Mouse (Mus musculus): ENCODE measurements around the gene Hspa4. TPM values are rescaled to one million over a fixed set of nuclear protein-coding genes. Genes with fewer than 3 reads are reported as not detected.

Gene Hspa4
- polyA plus RNA-seq, 1 experiment from 2014 or later: 71.9 TPM

DNA sequence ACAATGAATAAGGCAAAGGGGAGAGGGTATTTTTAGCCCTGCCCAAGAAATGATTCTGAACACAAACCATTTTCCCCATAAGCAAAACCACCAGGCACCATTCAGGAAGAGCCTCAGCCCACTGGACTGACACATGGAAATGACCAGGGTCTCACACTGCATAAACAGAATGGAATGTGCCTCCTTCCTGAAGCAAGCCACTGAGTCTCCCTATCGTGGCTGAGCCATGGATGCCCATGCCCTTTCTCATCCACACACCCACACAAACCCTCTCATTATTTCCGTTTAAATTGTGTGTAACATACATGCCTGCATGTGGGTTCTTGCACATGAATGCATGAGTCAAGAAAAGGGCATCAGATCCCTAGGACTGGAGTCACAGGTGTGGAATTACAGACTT, 54.7 kb downstream of the Hspa4 start:
- Histone ChIP-seq H3K36me3 (no peaks in the 10 kb centered on the region), H3K9me3 (replicated peaks) (no peaks in the 10 kb centered on the region), H3K4me1 (no peaks in the 10 kb centered on the region), H3K4me3 (replicated peaks) (no peak overlapping the region), H3K27ac (replicated peaks) (no peak overlapping the region), H3K4me2 (replicated peaks) (no peak overlapping the region), H3K9ac (no peak overlapping the region), H3K27me3 (no peaks in the 10 kb centered on the region)
- no peak for ATAC-seq (ENCODE audit: insufficient number of reproducible peaks, low FRiP score, low TSS enrichment, low read depth)
- 55% methylated on average over 2 of the region's 2 CpGs for WGBS

DNA sequence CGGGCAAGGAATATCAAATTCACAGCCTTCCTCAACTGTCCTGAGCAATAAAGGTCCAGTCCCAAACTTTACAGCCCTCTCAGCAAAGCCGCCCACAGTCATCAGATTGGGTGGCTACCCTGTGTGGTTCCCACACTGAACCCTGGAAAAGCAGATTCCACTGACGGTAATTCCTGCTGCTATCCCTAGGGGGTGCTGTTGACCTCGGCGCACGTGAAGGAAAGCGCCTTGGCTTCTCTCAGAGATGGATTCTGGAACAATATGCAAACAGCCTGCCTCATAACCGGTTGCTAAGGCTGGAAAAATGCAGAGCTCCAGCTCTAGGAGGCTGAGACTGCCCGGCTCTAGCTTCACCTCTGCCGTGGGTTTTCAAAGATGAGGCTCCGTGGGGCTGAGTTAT, 57.1 kb downstream of the Hspa4 start:
- Histone ChIP-seq H3K4me1 (no peaks in the 10 kb centered on the region), H3K36me3 (no peaks in the 10 kb centered on the region), H3K4me2 (replicated peaks) (no peak overlapping the region), H3K27me3 (no peaks in the 10 kb centered on the region), H3K9ac (no peak overlapping the region), H3K4me3 (replicated peaks) (no peak overlapping the region), H3K27ac (replicated peaks) (no peak overlapping the region), H3K9me3 (replicated peaks) (no peaks in the 10 kb centered on the region)
- no peak for ATAC-seq (ENCODE audit: insufficient number of reproducible peaks, low FRiP score, low TSS enrichment, low read depth)
- WGBS: 42% methylated on average over 11 of the region's 11 CpGs

DNA sequence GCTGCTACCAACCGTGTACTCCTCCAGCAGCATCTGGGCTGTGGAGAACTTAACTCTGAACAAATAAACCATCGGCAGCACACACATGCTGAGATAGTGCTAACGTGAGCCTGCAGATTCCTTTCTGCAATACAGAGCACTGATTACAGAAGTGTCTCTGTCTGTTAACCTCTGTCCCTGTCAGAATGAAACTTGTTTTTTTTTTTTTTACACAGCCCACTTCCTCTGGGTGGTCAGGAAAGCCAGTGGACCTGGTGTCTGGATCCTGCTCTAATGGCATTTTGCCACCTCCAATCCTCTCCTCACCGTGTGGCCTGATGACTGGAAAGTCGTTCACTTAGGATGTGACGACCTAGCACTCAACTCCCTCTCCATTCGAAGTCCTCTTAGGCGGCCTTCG, 66.7 kb downstream of the Hspa4 start:
- ATAC-seq (ENCODE audit: insufficient number of reproducible peaks, low FRiP score, low TSS enrichment, low read depth): no peak
- Histone ChIP-seq H3K27me3 (no peaks in the 10 kb centered on the region), H3K4me3 (replicated peaks) (no peak overlapping the region), H3K9ac (no peak overlapping the region), H3K4me1 (no peaks in the 10 kb centered on the region), H3K4me2 (replicated peaks) (no peak overlapping the region), H3K9me3 (replicated peaks) (no peaks in the 10 kb centered on the region), H3K27ac (replicated peaks) (no peak overlapping the region), H3K36me3 (no peaks in the 10 kb centered on the region)
- 77% methylated on average over 9 of the region's 9 CpGs for WGBS

DNA sequence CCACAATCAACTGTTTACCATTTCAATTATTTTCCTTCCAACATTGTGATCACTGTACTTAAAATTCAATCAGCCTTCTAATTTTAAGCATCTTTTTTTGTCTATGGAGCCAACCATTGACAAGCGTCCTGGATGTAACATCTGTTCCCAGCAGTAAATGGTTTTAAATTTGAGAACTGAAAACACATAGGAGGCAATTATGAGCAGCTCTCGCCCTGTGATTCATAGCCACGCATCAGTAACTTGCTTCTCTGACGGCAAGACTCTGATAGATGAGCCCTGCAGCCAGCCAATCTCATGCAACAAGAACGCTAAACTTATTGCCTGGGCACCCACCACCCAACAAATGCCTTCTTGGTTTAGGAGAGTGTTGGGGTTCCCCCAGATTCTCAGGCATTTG, 68.4 kb downstream of the Hspa4 start:
- no peaks in the 10 kb centered on the region for H3K36me3 ChIP-seq
- H3K4me2 ChIP-seq (replicated peaks): no peak overlapping the region
- H3K9ac ChIP-seq: no peak overlapping the region
- no peak for ATAC-seq (ENCODE audit: insufficient number of reproducible peaks, low FRiP score, low TSS enrichment, low read depth)
- WGBS: 64% methylated on average over 5 of the region's 5 CpGs
- no peak overlapping the region for H3K4me3 ChIP-seq (replicated peaks)
- H3K27ac ChIP-seq (replicated peaks): no peak overlapping the region
- no peaks in the 10 kb centered on the region for H3K27me3 ChIP-seq
- H3K9me3 ChIP-seq (replicated peaks): no peaks in the 10 kb centered on the region
- no peaks in the 10 kb centered on the region for H3K4me1 ChIP-seq

DNA sequence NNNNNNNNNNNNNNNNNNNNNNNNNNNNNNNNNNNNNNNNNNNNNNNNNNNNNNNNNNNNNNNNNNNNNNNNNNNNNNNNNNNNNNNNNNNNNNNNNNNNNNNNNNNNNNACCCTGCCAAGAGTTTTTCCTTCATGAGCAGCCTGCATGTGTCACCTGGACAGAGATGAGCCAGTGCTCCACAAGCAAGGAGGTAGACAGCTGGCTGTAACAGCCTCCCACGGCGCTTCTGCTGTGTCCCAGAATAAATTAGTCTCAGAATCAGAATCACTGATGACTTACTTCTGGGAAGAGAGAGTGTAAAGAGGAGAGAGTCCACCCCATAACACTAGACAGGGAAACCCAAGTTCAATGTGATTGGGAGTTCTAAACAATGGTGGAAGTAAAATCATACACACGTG, 71.2 kb downstream of the Hspa4 start:
- ATAC-seq (ENCODE audit: insufficient number of reproducible peaks, low FRiP score, low TSS enrichment, low read depth): no peak
- Histone ChIP-seq H3K4me1 (no peaks in the 10 kb centered on the region), H3K4me3 (replicated peaks) (no peak overlapping the region), H3K4me2 (replicated peaks) (no peak overlapping the region), H3K9me3 (replicated peaks) (no peaks in the 10 kb centered on the region), H3K36me3 (no peaks in the 10 kb centered on the region), H3K9ac (no peak overlapping the region), H3K27me3 (no peaks in the 10 kb centered on the region), H3K27ac (replicated peaks) (no peak overlapping the region)
- WGBS: 69% methylated on average over 3 of the region's 3 CpGs

DNA sequence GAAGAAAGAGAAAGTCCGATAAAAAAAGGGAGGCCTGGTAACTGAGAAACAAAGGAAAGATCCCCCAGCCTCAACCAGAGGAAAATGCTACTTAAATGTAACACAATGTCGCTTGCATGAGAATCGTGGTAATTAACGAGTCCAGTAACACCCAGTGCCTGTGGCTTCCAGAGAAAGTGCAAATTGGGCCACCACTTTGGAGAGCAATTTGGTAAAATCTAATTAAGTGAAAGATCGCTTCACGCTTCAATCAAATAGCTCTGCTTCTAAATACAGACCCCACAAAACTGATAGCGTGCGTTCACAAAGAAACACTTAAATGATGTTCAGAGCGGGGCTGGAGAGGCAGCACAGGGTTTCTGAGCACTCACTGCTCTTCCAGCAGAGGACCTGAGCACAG, 89.4 kb downstream of the Hspa4 start:
- Histone ChIP-seq H3K4me3 (replicated peaks) (no peak overlapping the region), H3K36me3 (no peaks in the 10 kb centered on the region), H3K4me2 (replicated peaks) (no peak overlapping the region), H3K27ac (replicated peaks) (no peak overlapping the region), H3K27me3 (no peaks in the 10 kb centered on the region), H3K4me1 (no peaks in the 10 kb centered on the region), H3K9ac (no peak overlapping the region), H3K9me3 (replicated peaks) (no peaks in the 10 kb centered on the region)
- no peak for ATAC-seq (ENCODE audit: insufficient number of reproducible peaks, low FRiP score, low TSS enrichment, low read depth)
- 77% methylated on average over 9 of the region's 9 CpGs for WGBS

Other genes with a start within 250 kb of the Hspa4 start
- gene Zcchc10, start 24.2 kb upstream of the Hspa4 start, polyA plus RNA-seq (2015; fragmentation: Nextera tagmentation; extraction: Ambion mirVana): 16.3 and 16.7 TPM in 2 replicates
- 43.1 and 50.3 TPM in 2 replicates for gene Aff4, start 50.4 kb upstream of the Hspa4 start, polyA plus RNA-seq (2015; fragmentation: Nextera tagmentation; extraction: Ambion mirVana)
- gene Leap2, start 122.7 kb upstream of the Hspa4 start, polyA plus RNA-seq (2015; fragmentation: Nextera tagmentation; extraction: Ambion mirVana): not detected in 2 replicates
- gene Uqcrq, start 130.4 kb upstream of the Hspa4 start, polyA plus RNA-seq (2015; fragmentation: Nextera tagmentation; extraction: Ambion mirVana): 535 and 540 TPM in 2 replicates
- gene Gdf9, start 130.6 kb upstream of the Hspa4 start, polyA plus RNA-seq (2015; fragmentation: Nextera tagmentation; extraction: Ambion mirVana): 2.3 and 2.4 TPM in 2 replicates
- 0.17 and 0.28 TPM in 2 replicates for gene Gm10447, start 156.7 kb upstream of the Hspa4 start, polyA plus RNA-seq (2015; fragmentation: Nextera tagmentation; extraction: Ambion mirVana)
- 3.4 and 3.7 TPM in 2 replicates for gene Shroom1, start 156.7 kb upstream of the Hspa4 start, polyA plus RNA-seq (2015; fragmentation: Nextera tagmentation; extraction: Ambion mirVana)
- not detected in 2 replicates for gene Gm9837, start 170.0 kb upstream of the Hspa4 start, polyA plus RNA-seq (2015; fragmentation: Nextera tagmentation; extraction: Ambion mirVana)
- 0.18 TPM in 1 of 2 replicates, not detected in the other for gene Gm9945, start 179.7 kb upstream of the Hspa4 start, polyA plus RNA-seq (2015; fragmentation: Nextera tagmentation; extraction: Ambion mirVana)
- gene Sowaha, start 179.8 kb upstream of the Hspa4 start, polyA plus RNA-seq (2015; fragmentation: Nextera tagmentation; extraction: Ambion mirVana): 1.1 and 1.5 TPM in 2 replicates
- 46.1 and 47.9 TPM in 2 replicates for gene Sept8, start 218.8 kb upstream of the Hspa4 start, polyA plus RNA-seq (2015; fragmentation: Nextera tagmentation; extraction: Ambion mirVana)

Data from embryonic facial prominence, embryonic 15.5 days (tissue).